Mouse (Mus musculus) bone marrow, adult 2 months (tissue): Measurements from ENCODE around the gene Nfil3.

Experiments used
- CTCF ChIP-seq: fragments of 200-500 bp; IDR thresholded peaks from 2 replicates; pipeline ENCODE4 v1.5.1; 2011; ENCODE audit warnings: low read length, control low read depth; ENCODE audit not compliant: control insufficient read depth, insufficient read depth
- POLR2A ChIP-seq: fragments of 200-500 bp; IDR thresholded peaks from 2 replicates; pipeline ENCODE4 v1.6.1; 2011; ENCODE audit warnings: low read depth, mild to moderate bottlenecking, control low read depth, low read length, borderline replicate concordance; ENCODE audit not compliant: control insufficient read depth

- no peak for TF ChIP-seq CTCF
- TF ChIP-seq POLR2A, result no peak
Observed at GRCm38 (mm10) chr13:52994197-52994881, 13.5 kb upstream of the Nfil3 start.
